Mouse (Mus musculus): ENCODE measurements at regions not wholly inside any gene's neighbourhood (a gene's known extent, or its start where the extent isn't known, plus 50 kb on each side); places are given as distances from the start of the nearest gene placed in this dataset.

DNA sequence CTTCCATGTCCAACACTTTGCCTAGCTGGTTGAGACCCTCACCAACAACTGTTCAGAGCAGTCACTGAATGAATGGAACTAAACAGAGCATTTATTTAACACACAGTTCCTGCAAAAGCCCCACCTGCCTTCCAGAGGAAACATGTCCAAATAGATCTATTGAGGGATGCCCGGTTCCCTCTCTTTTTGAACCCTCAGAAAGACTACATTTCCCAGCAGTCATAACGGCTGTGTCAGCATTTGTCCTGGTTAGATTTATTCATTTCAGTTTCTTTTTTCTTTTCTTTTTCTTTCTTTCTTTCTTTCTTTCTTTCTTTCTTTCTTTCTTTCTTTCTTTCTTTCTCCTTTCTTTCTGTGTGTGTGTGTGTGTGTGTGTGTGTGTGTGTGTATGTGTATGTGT is 232.1 kb downstream of the Bcl11b start:
- H3K27me3 ChIP-seq (ENCODE audit: control insufficient read depth, insufficient read depth, insufficient read length), result no peaks in the 10 kb centered on the region
- no peaks in the 10 kb centered on the region for H3K79me2 ChIP-seq (ENCODE audit: control insufficient read depth, insufficient read depth)
- no peaks in the 10 kb centered on the region for H3K36me3 ChIP-seq (ENCODE audit: control insufficient read depth, insufficient read depth)
- no peak overlapping the region for H3ac ChIP-seq (ENCODE audit: control insufficient read depth, insufficient read length)
- H3K4me3 ChIP-seq, result no peak overlapping the region
- H3K4me2 ChIP-seq (ENCODE audit: low read depth), result no peak overlapping the region
- no peak for TF ChIP-seq SRF (IDR thresholded peaks at IDR 0.05; ENCODE audit: control insufficient read depth, insufficient read length, low read depth)
- TF ChIP-seq POLR2AphosphoS2 (IDR thresholded peaks at IDR 0.05; ENCODE audit: insufficient read length, low read depth), result no peak
- TF ChIP-seq MYOG (IDR thresholded peaks at IDR 0.05; ENCODE audit: control insufficient read depth in 1 of 3, insufficient read depth in 1 of 3, insufficient read length in 2 of 3, low read depth in 2 of 3), result no peak
- TF ChIP-seq CEBPB (IDR thresholded peaks at IDR 0.05; ENCODE audit: insufficient read depth, poor library complexity, severe bottlenecking), result no peak
- no peak for TF ChIP-seq TCF12 (IDR thresholded peaks at IDR 0.05; ENCODE audit: insufficient read depth, poor library complexity, severe bottlenecking)
- TF ChIP-seq TCF3 (IDR thresholded peaks at IDR 0.05; ENCODE audit: insufficient read length, low read depth), result no peak
- TF ChIP-seq E2F4 (IDR thresholded peaks at IDR 0.05; ENCODE audit: insufficient read depth), result no peak
- TF ChIP-seq MAX (IDR thresholded peaks at IDR 0.05; ENCODE audit: low read depth), result no peak
- TF ChIP-seq USF1 (IDR thresholded peaks at IDR 0.05; ENCODE audit: low read depth), result no peak
- no peak for TF ChIP-seq POLR2A (IDR thresholded peaks at IDR 0.05; ENCODE audit: insufficient read length, low read depth)
- TF ChIP-seq MYOD1 (IDR thresholded peaks at IDR 0.05; ENCODE audit: control insufficient read depth in 1 of 3, insufficient read length in 2 of 3, low read depth in 2 of 3), result no peak

DNA sequence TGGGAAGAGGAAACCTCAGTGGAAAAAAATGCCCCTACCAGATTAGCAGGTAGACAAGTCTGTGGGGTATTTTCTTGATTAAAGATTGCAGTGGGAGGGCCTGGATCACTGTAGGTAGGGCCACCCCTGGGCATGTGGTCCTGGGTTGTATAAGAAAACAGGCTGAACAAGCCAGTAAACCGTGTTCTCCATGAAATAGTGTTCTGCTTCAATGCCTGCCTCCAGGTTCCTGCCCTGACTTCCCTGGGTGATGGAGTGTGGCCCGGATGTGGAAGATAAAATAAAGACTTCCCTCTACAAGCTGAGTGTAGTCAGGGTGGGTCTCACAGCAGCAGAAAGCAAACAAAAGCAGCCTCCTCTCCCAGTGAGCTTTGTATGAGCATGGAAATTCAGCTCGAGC is 231.6 kb downstream of the Bcl11b start:
- Histone ChIP-seq H3ac (ENCODE audit: control insufficient read depth, insufficient read length) (no peak overlapping the region), H3K4me3 (no peak overlapping the region)

DNA sequence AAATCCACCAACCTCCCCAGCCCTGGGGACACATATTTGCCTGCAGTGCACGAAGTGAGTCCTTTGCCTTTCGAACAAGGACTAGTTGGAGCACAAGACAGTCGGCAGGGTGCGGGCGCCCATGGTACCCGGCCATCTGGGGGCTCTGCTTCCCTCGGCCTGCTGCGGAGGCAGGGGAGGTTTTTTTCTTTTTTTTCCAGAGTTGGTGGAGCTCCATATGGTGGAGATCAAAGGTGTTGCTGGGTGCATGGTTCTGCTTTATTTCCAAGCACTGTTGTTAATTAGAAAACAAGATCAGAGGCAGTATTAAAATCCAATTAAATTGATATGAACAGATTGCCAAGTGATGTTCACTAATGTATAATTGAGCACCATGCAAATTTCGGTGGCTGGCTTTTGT is 225.4 kb downstream of the Bcl11b start:
- Histone ChIP-seq H3K27me3 (ENCODE audit: control insufficient read depth, insufficient read depth, insufficient read length) (no peaks in the 10 kb centered on the region), H3K4me3 (no peak overlapping the region), H3K79me2 (ENCODE audit: control insufficient read depth, insufficient read depth) (no peaks in the 10 kb centered on the region), H3K36me3 (ENCODE audit: control insufficient read depth, insufficient read depth) (no peaks in the 10 kb centered on the region), H3ac (ENCODE audit: control insufficient read depth, insufficient read length) (no peak overlapping the region), H3K4me2 (ENCODE audit: low read depth) (no peak overlapping the region)
- TF ChIP-seq MYOG (IDR thresholded peaks at IDR 0.05; ENCODE audit: control insufficient read depth in 1 of 3, insufficient read depth in 1 of 3, insufficient read length in 2 of 3, low read depth in 2 of 3), result no peak
- TF ChIP-seq POLR2AphosphoS2 (IDR thresholded peaks at IDR 0.05; ENCODE audit: insufficient read length, low read depth), result no peak
- no peak for TF ChIP-seq POLR2A (IDR thresholded peaks at IDR 0.05; ENCODE audit: insufficient read length, low read depth)
- TF ChIP-seq TCF3 (IDR thresholded peaks at IDR 0.05; ENCODE audit: insufficient read length, low read depth), result no peak
- TF ChIP-seq CEBPB (IDR thresholded peaks at IDR 0.05; ENCODE audit: insufficient read depth, poor library complexity, severe bottlenecking), result no peak
- TF ChIP-seq MAX (IDR thresholded peaks at IDR 0.05; ENCODE audit: low read depth), result no peak
- no peak for TF ChIP-seq TCF12 (IDR thresholded peaks at IDR 0.05; ENCODE audit: insufficient read depth, poor library complexity, severe bottlenecking)

More for the DNA sequence above, 231.6 kb downstream of the Bcl11b start:
- no peak for TF ChIP-seq MYOG (IDR thresholded peaks at IDR 0.05; ENCODE audit: control insufficient read depth in 1 of 3, insufficient read depth in 1 of 3, insufficient read length in 2 of 3, low read depth in 2 of 3)
- TF ChIP-seq SRF (IDR thresholded peaks at IDR 0.05; ENCODE audit: control insufficient read depth, insufficient read length, low read depth), result no peak
- TF ChIP-seq MAX (IDR thresholded peaks at IDR 0.05; ENCODE audit: low read depth), result no peak
- TF ChIP-seq CEBPB (IDR thresholded peaks at IDR 0.05; ENCODE audit: insufficient read depth, poor library complexity, severe bottlenecking), result no peak
- no peak for TF ChIP-seq TCF12 (IDR thresholded peaks at IDR 0.05; ENCODE audit: insufficient read depth, poor library complexity, severe bottlenecking)
- TF ChIP-seq POLR2AphosphoS2 (IDR thresholded peaks at IDR 0.05; ENCODE audit: insufficient read length, low read depth), result no peak
- no peak overlapping the region for H3K4me2 ChIP-seq (ENCODE audit: low read depth)
- no peaks in the 10 kb centered on the region for H3K27me3 ChIP-seq (ENCODE audit: control insufficient read depth, insufficient read depth, insufficient read length)
- H3K36me3 ChIP-seq (ENCODE audit: control insufficient read depth, insufficient read depth), result no peaks in the 10 kb centered on the region
- H3K79me2 ChIP-seq (ENCODE audit: control insufficient read depth, insufficient read depth), result no peaks in the 10 kb centered on the region

DNA sequence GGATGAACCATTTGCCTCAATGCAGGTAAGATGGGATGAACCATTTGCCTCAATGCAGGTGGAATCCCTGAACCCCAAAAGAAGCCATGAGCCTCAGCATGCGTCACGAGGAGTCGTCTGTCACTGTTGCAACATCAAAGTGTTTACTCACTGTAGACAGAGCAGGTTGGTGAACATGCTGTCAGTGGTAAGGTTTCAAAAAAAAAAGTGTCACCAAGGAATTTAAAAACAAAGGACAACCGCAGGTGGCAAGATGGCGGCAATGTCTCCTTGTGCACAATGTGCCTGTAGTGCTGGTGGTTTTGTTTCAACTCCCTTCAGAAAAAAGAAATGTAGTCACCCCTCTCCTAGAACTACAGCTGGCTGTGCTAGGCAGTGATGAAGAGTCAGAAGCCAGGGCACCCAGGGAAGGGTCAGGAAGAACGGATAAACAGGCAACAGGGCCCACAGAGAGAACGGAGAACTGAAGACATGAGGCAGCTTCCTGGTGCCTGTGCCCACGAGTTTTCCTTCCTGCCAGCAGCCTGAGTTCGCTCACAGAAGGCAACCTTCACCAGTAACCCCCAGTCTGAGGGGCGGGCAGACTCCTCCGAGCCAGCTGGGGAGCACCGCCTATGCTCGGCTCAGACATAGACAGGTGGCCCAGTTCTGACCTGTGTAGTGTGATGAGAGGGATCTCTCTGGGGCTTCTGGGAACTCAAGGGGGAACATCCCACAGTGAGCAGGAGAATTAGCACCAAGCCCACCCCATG is 223.9 kb downstream of the Bcl11b start:
- Histone ChIP-seq H3K79me2 (ENCODE audit: control insufficient read depth, insufficient read depth) (no peaks in the 10 kb centered on the region), H3ac (ENCODE audit: control insufficient read depth, insufficient read length) (no peak overlapping the region), H3K4me2 (ENCODE audit: low read depth) (no peak overlapping the region), H3K27me3 (ENCODE audit: control insufficient read depth, insufficient read depth, insufficient read length) (no peaks in the 10 kb centered on the region), H3K4me3 (no peak overlapping the region), H3K36me3 (ENCODE audit: control insufficient read depth, insufficient read depth) (no peaks in the 10 kb centered on the region)
- TF ChIP-seq TCF3 (IDR thresholded peaks at IDR 0.05; ENCODE audit: insufficient read length, low read depth) (no peak), REST (IDR thresholded peaks at IDR 0.05; ENCODE audit: insufficient read depth, insufficient read length) (no peak), TCF12 (IDR thresholded peaks at IDR 0.05; ENCODE audit: insufficient read depth, poor library complexity, severe bottlenecking) (no peak), MYOD1 (IDR thresholded peaks at IDR 0.05; ENCODE audit: control insufficient read depth in 1 of 3, insufficient read length in 2 of 3, low read depth in 2 of 3) (no peak), USF1 (IDR thresholded peaks at IDR 0.05; ENCODE audit: low read depth) (no peak), MAX (IDR thresholded peaks at IDR 0.05; ENCODE audit: low read depth) (no peak)

DNA sequence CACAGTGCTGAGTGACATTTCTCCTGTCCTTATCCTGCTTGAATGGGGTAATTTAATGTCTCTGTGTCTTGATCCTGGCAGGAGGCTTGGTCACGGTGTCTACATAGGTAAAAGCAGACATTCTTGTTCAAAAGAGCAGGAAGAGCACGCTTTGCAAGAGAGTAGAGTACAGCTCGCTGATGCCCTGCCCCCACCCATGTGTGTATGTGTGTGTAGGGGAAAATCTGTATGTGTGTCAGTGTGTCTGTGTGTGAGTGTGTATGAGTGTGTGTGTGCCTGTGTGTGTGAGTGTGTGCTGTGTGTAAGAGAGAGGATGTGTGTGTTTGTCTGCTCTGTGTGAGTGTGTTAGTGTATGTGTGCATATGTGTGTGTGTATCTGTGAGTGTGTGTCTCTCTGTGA is 221.3 kb downstream of the Bcl11b start:
- Histone ChIP-seq H3ac (ENCODE audit: control insufficient read depth, insufficient read length) (no peak overlapping the region), H3K79me2 (ENCODE audit: control insufficient read depth, insufficient read depth) (no peaks in the 10 kb centered on the region), H3K4me3 (no peak overlapping the region), H3K4me2 (ENCODE audit: low read depth) (no peak overlapping the region), H3K27me3 (ENCODE audit: control insufficient read depth, insufficient read depth, insufficient read length) (no peaks in the 10 kb centered on the region), H3K36me3 (ENCODE audit: control insufficient read depth, insufficient read depth) (no peaks in the 10 kb centered on the region)
- TF ChIP-seq POLR2A (IDR thresholded peaks at IDR 0.05; ENCODE audit: insufficient read length, low read depth) (no peak), TCF12 (IDR thresholded peaks at IDR 0.05; ENCODE audit: insufficient read depth, poor library complexity, severe bottlenecking) (no peak), E2F4 (IDR thresholded peaks at IDR 0.05; ENCODE audit: insufficient read depth) (no peak), TCF3 (IDR thresholded peaks at IDR 0.05; ENCODE audit: insufficient read length, low read depth) (no peak), POLR2AphosphoS2 (IDR thresholded peaks at IDR 0.05; ENCODE audit: insufficient read length, low read depth) (no peak), USF1 (IDR thresholded peaks at IDR 0.05; ENCODE audit: low read depth) (no peak), MYOD1 (IDR thresholded peaks at IDR 0.05; ENCODE audit: control insufficient read depth in 1 of 3, insufficient read length in 2 of 3, low read depth in 2 of 3) (no peak), REST (IDR thresholded peaks at IDR 0.05; ENCODE audit: insufficient read depth, insufficient read length) (no peak), MYOG (IDR thresholded peaks at IDR 0.05; ENCODE audit: control insufficient read depth in 1 of 3, insufficient read depth in 1 of 3, insufficient read length in 2 of 3, low read depth in 2 of 3) (no peak), MAX (IDR thresholded peaks at IDR 0.05; ENCODE audit: low read depth) (no peak), CEBPB (IDR thresholded peaks at IDR 0.05; ENCODE audit: insufficient read depth, poor library complexity, severe bottlenecking) (no peak), SRF (IDR thresholded peaks at IDR 0.05; ENCODE audit: control insufficient read depth, insufficient read length, low read depth) (no peak)
